In genomic region chr7:99312671-99313143, GRCm38 (mm10) we compare ENCODE assay signal across 11 mouse cellular contexts. TPM values are rescaled to one million over a fixed set of nuclear protein-coding genes. Genes with fewer than 3 reads are reported as not detected.
DNase-seq lines count a peak whose midpoint lies in the region; ATAC-seq and TF ChIP-seq lines count a peak whose summit lies in the region.
"Had no signal": no experiment of that assay in that cellular context is flagged by ENCODE, and none has a peak within 500 bp of the region (broad histone marks: within the 10 kb centered on the region; RNA-seq: fewer than 3 reads in every experiment).

No protein-coding gene starts in this region.

- H3K27ac ChIP-seq in intestine, embryonic 14.5 days (ENCODE audit: low read depth) = no peak overlapping the region
- no peak overlapping the region for H3K27ac ChIP-seq in intestine, postnatal 0 days (ENCODE audit: low read depth, low read length)
- H3K27ac ChIP-seq in forebrain, embryonic 12.5 days = peak overlapping the region; percentile 90
- H3K27ac ChIP-seq in limb, embryonic 12.5 days = peak overlapping the region; percentile 69
- peak overlapping the region; percentile 42; the same call in 1 of the 2 replicates for H3K27ac ChIP-seq in neural tube, embryonic 12.5 days

- H3K4me1 ChIP-seq in intestine, embryonic 14.5 days (replicated peaks; ENCODE audit: control insufficient read depth, insufficient read depth, low read length) = peaks cover 8% of the 10 kb centered on the region
- no peaks in the 10 kb centered on the region for H3K4me1 ChIP-seq in intestine, postnatal 0 days (replicated peaks; ENCODE audit: control insufficient read depth, insufficient read depth, low read length)
- H3K4me1 ChIP-seq in forebrain, embryonic 12.5 days = peaks cover 49% of the 10 kb centered on the region
- peaks cover 28% of the 10 kb centered on the region for H3K4me1 ChIP-seq in limb, embryonic 12.5 days (replicated peaks)
- H3K4me1 ChIP-seq in neural tube, embryonic 12.5 days = peaks cover 34% of the 10 kb centered on the region

- H3K9me3 ChIP-seq in intestine, embryonic 14.5 days (ENCODE audit: control insufficient read depth, low read length) = no peaks in the 10 kb centered on the region
- no peaks in the 10 kb centered on the region for H3K9me3 ChIP-seq in intestine, postnatal 0 days (ENCODE audit: control insufficient read depth)
- no peaks in the 10 kb centered on the region for H3K9me3 ChIP-seq in forebrain, embryonic 12.5 days
- no peaks in the 10 kb centered on the region for H3K9me3 ChIP-seq in limb, embryonic 12.5 days
- H3K9me3 ChIP-seq in neural tube, embryonic 12.5 days = no peaks in the 10 kb centered on the region

- 30% methylated on average over 8 of the region's 8 CpGs for whole genome bisulfite sequencing in intestine, embryonic 14.5 days
- 43% methylated on average over 8 of the region's 8 CpGs for WGBS in intestine, postnatal 0 days
- 12% methylated on average over 8 of the region's 8 CpGs for WGBS in forebrain, embryonic 12.5 days
- 40% methylated on average over 8 of the region's 8 CpGs for WGBS in limb, embryonic 12.5 days
- WGBS in neural tube, embryonic 12.5 days = 17% methylated on average over 8 of the region's 8 CpGs

- TF ChIP-seq CTCF in intestine, postnatal 0 days (IDR thresholded peaks at IDR 0.05; ENCODE audit: low read depth) = no peak

- no peak overlapping the region for H3K9ac ChIP-seq in intestine, embryonic 14.5 days (ENCODE audit: low read length)
- no peak overlapping the region for H3K9ac ChIP-seq in intestine, postnatal 0 days (ENCODE audit: low read depth, low read length)
- H3K9ac ChIP-seq in forebrain, embryonic 12.5 days = peak overlapping the region; percentile 3; the same call in 1 of the 2 replicates
- H3K9ac ChIP-seq in limb, embryonic 12.5 days (replicated peaks) = no peak overlapping the region
- peak overlapping the region; percentile 18; the same call in 1 of the 2 replicates for H3K9ac ChIP-seq in neural tube, embryonic 12.5 days

- no peaks in the 10 kb centered on the region for H3K27me3 ChIP-seq in intestine, embryonic 14.5 days (replicated peaks; ENCODE audit: control insufficient read depth, insufficient read depth, low read length)
- H3K27me3 ChIP-seq in intestine, postnatal 0 days (replicated peaks; ENCODE audit: control insufficient read depth, insufficient read depth, low read length) = no peaks in the 10 kb centered on the region
- no peaks in the 10 kb centered on the region; the same call in 1 of the 2 replicates for H3K27me3 ChIP-seq in forebrain, embryonic 12.5 days
- H3K27me3 ChIP-seq in limb, embryonic 12.5 days = peaks cover 6% of the 10 kb centered on the region; the same call in 1 of the 2 replicates
- no peaks in the 10 kb centered on the region for H3K27me3 ChIP-seq in neural tube, embryonic 12.5 days (replicated peaks)

- H3K4me3 ChIP-seq in intestine, embryonic 14.5 days (ENCODE audit: low read depth, low read length) = no peak overlapping the region
- no peak overlapping the region for H3K4me3 ChIP-seq in intestine, postnatal 0 days (ENCODE audit: low read depth, low read length)
- no peak overlapping the region for H3K4me3 ChIP-seq in forebrain, embryonic 12.5 days (replicated peaks)
- H3K4me3 ChIP-seq in limb, embryonic 12.5 days (replicated peaks) = no peak overlapping the region
- H3K4me3 ChIP-seq in neural tube, embryonic 12.5 days = no peak overlapping the region

- DNase-seq in intestine, embryonic 14.5 days (ENCODE audit: low spot score) = no peak
- no peak for DNase-seq in cerebellum, postnatal 36 days
- DNase-seq in spleen, adult 12 weeks (ENCODE audit: low spot score) = no peak
- no peak for DNase-seq in urinary bladder, postnatal 25 days (ENCODE audit: low spot score)
- DNase-seq: gastrocnemius, postnatal 25 days; kidney, adult 18-20 months; left cerebral cortex, postnatal 4 days had no signal

- no peaks in the 10 kb centered on the region for H3K36me3 ChIP-seq in intestine, embryonic 14.5 days (ENCODE audit: control insufficient read depth, insufficient read depth, low read length)
- no peaks in the 10 kb centered on the region; the same call in 1 of the 2 replicates for H3K36me3 ChIP-seq in intestine, postnatal 0 days (ENCODE audit: control insufficient read depth, insufficient read depth)
- H3K36me3 ChIP-seq in forebrain, embryonic 12.5 days (replicated peaks) = peaks cover 23% of the 10 kb centered on the region
- H3K36me3 ChIP-seq in limb, embryonic 12.5 days = no peaks in the 10 kb centered on the region
- H3K36me3 ChIP-seq in neural tube, embryonic 12.5 days = peaks cover 23% of the 10 kb centered on the region

- no peak overlapping the region for H3K4me2 ChIP-seq in intestine, embryonic 14.5 days (ENCODE audit: low read length)
- no peak overlapping the region for H3K4me2 ChIP-seq in intestine, postnatal 0 days (replicated peaks; ENCODE audit: low read depth)
- peak overlapping the region; percentile 6; the same call in 1 of the 2 replicates for H3K4me2 ChIP-seq in forebrain, embryonic 12.5 days
- 0 out of 2 replicates have a peak overlapping the region, but pooled peaks have one; percentile 4 for H3K4me2 ChIP-seq in limb, embryonic 12.5 days
- H3K4me2 ChIP-seq in neural tube, embryonic 12.5 days (replicated peaks) = peak overlapping the region; percentile 10; the same call in 1 of the 2 replicates

- ATAC-seq in intestine, embryonic 14.5 days (replicated peaks; ENCODE audit: low FRiP score, low TSS enrichment, low read depth) = peak; percentile 65; the same call in 1 of the 2 replicates
- ATAC-seq in intestine, postnatal 0 days = no peak
- peak; percentile 90 for ATAC-seq in forebrain, embryonic 12.5 days (ENCODE audit: low FRiP score)
- ATAC-seq in limb, embryonic 12.5 days (ENCODE audit: insufficient number of reproducible peaks, insufficient read depth, low FRiP score, low TSS enrichment, low read depth) = 0 out of 2 replicates have a peak, but pooled peaks have one; percentile 30
- ATAC-seq in neural tube, embryonic 12.5 days (ENCODE audit: low FRiP score, low read depth) = peak; percentile 67

RNA-seq across cellular contexts. Expression of gene Serpinh1, which starts 40.3 kb away (rescaled TPM):
- polyA plus RNA-seq in intestine, embryonic 14.5 days (2014; fragmentation: Nextera tagmentation; extraction: Ambion mirVana) = 417 and 502 TPM in 2 replicates
- polyA plus RNA-seq in intestine, postnatal 0 days (2015; fragmentation: Nextera tagmentation; extraction: Ambion mirVana) = 199 and 204 TPM in 2 replicates
- 425 and 501 TPM in 2 replicates for polyA plus RNA-seq in forebrain, embryonic 12.5 days (2016; fragmentation: Nextera tagmentation; extraction: Ambion mirVana)
- polyA plus RNA-seq in limb, embryonic 12.5 days (2016; fragmentation: Nextera tagmentation; extraction: Ambion mirVana) = 1,189 and 1,266 TPM in 2 replicates
- polyA plus RNA-seq in neural tube, embryonic 12.5 days (2016; fragmentation: Nextera tagmentation; extraction: Ambion mirVana) = 640 and 651 TPM in 2 replicates

RNA-seq across cellular contexts. Expression of gene Map6, which starts 45.5 kb away (rescaled TPM):
- 6.1 and 6.2 TPM in 2 replicates for polyA plus RNA-seq in intestine, embryonic 14.5 days (2014; fragmentation: Nextera tagmentation; extraction: Ambion mirVana)
- polyA plus RNA-seq in intestine, postnatal 0 days (2015; fragmentation: Nextera tagmentation; extraction: Ambion mirVana) = 3.7 and 4.1 TPM in 2 replicates
- 63.5 and 65.1 TPM in 2 replicates for polyA plus RNA-seq in forebrain, embryonic 12.5 days (2016; fragmentation: Nextera tagmentation; extraction: Ambion mirVana)
- polyA plus RNA-seq in limb, embryonic 12.5 days (2016; fragmentation: Nextera tagmentation; extraction: Ambion mirVana) = 4.4 and 4.8 TPM in 2 replicates
- 86.6 and 96.9 TPM in 2 replicates for polyA plus RNA-seq in neural tube, embryonic 12.5 days (2016; fragmentation: Nextera tagmentation; extraction: Ambion mirVana)

Comparison
In these comparisons a context has a peak if more than half of its experiments do, and no peak if none do; other contexts are left out.
1. H3K27ac ChIP-seq: peak in forebrain, embryonic 12.5 days (single experiment), limb, embryonic 12.5 days (single experiment) and neural tube, embryonic 12.5 days (single experiment); none in intestine, embryonic 14.5 days (single experiment) and intestine, postnatal 0 days (single experiment).
2. H3K4me2 ChIP-seq: peak in forebrain, embryonic 12.5 days (single experiment), limb, embryonic 12.5 days (single experiment) and neural tube, embryonic 12.5 days (single experiment); none in intestine, embryonic 14.5 days (single experiment) and intestine, postnatal 0 days (single experiment).
3. H3K9ac ChIP-seq: peak in forebrain, embryonic 12.5 days (single experiment) and neural tube, embryonic 12.5 days (single experiment); none in intestine, embryonic 14.5 days (single experiment), intestine, postnatal 0 days (single experiment) and limb, embryonic 12.5 days (single experiment).